Mouse (Mus musculus) brain, embryonic 14.5 days (tissue): ENCODE results near the gene Scrg1.

Experiments used
- CTCF ChIP-seq: fragments of 200-500 bp; IDR thresholded peaks from 2 replicates; pipeline ENCODE4 v1.5.1; 2012; ENCODE audit warnings: inconsistent platforms, mild to moderate bottlenecking, moderate library complexity, borderline replicate concordance; ENCODE audit not compliant: insufficient read depth, insufficient read length; ENCODE audit errors: extremely low read depth
- POLR2A ChIP-seq: fragments of 200-500 bp; IDR thresholded peaks from 2 replicates; pipeline ENCODE4 v1.6.1; 2012; ENCODE audit warnings: mild to moderate bottlenecking, inconsistent platforms, borderline replicate concordance; ENCODE audit not compliant: poor library complexity, insufficient read depth, insufficient read length, severe bottlenecking; ENCODE audit errors: extremely low read depth

GRCm38 (mm10) chr8:57409333-57409732 is 46.4 kb upstream of the Scrg1 start:
- TF ChIP-seq CTCF (no peak), POLR2A (no peak)
